8 mouse cellular contexts compared by ENCODE assay signal in the genomic region with DNA sequence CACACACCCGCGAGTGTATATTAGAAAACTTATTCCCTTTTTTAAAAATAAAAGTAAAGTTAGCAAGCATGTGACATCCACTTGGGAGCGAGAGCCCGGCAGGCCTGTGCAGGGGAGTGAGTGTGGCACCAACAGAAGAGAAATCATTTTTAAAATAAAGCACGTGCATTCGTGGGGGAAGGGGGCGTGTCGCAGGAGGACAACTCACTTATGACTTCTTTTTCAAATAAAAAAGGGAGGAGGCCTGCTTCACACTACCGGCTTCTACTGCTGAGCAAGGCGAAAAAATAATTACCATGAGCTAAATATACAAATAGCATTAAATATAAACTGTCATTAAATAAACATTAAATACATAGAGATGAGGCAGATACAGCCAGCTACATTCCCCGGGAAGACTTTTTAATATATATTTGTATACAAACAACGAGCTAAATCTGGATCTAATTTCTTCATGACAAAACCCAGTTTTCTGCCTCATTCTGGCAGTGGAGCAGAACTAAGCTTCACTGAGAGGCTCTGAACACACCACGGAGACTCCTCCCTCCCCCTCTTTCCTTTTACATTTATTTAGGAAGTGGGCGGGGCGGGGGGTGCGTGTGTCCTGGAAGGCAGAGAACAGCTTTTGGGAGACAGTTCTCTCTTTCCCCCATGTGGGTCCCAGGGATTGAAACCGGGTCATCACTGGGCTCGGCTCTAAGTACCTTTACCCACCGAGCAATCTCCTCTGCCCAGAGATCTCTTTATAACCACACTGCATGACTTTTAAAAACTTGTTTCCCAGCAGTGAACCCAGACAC. TPM values are rescaled to one million over a fixed set of nuclear protein-coding genes. Genes with fewer than 3 reads are reported as not detected.
A peak's percentile ranks its signal among the peaks of the same experiment; 100 is the strongest.
DNase-seq lines count a peak whose midpoint lies in the region; ATAC-seq and TF ChIP-seq lines count a peak whose summit lies in the region.

No protein-coding gene starts in this region.

- no peak overlapping the region for H3K9ac ChIP-seq in kidney, postnatal 0 days (ENCODE audit: low read depth, low read length)
- H3K9ac ChIP-seq in embryonic facial prominence, embryonic 15.5 days, result no peak overlapping the region
- H3K9ac ChIP-seq in intestine, postnatal 0 days (ENCODE audit: low read depth, low read length), result peak overlapping the region; percentile 31; the same call in 1 of the 2 replicates
- H3K9ac ChIP-seq in neural tube, embryonic 12.5 days, result 0 out of 2 replicates have a peak overlapping the region, but pooled peaks have one; percentile 26

- DNase-seq in kidney, postnatal 0 days (ENCODE audit: low spot score), result peak; percentile 81
- DNase-seq in kidney, adult 18-20 months, result no peak
- no peak for DNase-seq in urinary bladder, postnatal 36 days (ENCODE audit: low spot score in 2 of 2)
- no peak for DNase-seq in gastrocnemius, adult 18-20 months (ENCODE audit: low spot score)
- no peak for DNase-seq in left cerebral cortex, adult 9 months (ENCODE audit: low spot score in 2 of 2)

- no peaks in the 10 kb centered on the region for H3K27me3 ChIP-seq in kidney, postnatal 0 days (ENCODE audit: insufficient read depth, low read length)
- H3K27me3 ChIP-seq in embryonic facial prominence, embryonic 15.5 days, result no peaks in the 10 kb centered on the region
- no peaks in the 10 kb centered on the region for H3K27me3 ChIP-seq in intestine, postnatal 0 days (replicated peaks; ENCODE audit: control insufficient read depth, insufficient read depth, low read length)
- no peaks in the 10 kb centered on the region for H3K27me3 ChIP-seq in neural tube, embryonic 12.5 days (replicated peaks)

- peak overlapping the region; percentile 58 for H3K27ac ChIP-seq in kidney, postnatal 0 days
- H3K27ac ChIP-seq in embryonic facial prominence, embryonic 15.5 days (replicated peaks), result peak overlapping the region; percentile 90
- H3K27ac ChIP-seq in intestine, postnatal 0 days (ENCODE audit: low read depth, low read length), result no peak overlapping the region
- H3K27ac ChIP-seq in neural tube, embryonic 12.5 days, result no peak overlapping the region

- TF ChIP-seq CTCF in kidney, postnatal 0 days (IDR thresholded peaks at IDR 0.05; ENCODE audit: low read depth), result no peak
- TF ChIP-seq CTCF in intestine, postnatal 0 days (IDR thresholded peaks at IDR 0.05; ENCODE audit: low read depth), result no peak

- no peak overlapping the region for H3K4me3 ChIP-seq in kidney, postnatal 0 days (replicated peaks; ENCODE audit: low read depth, low read length)
- peak overlapping the region; percentile 58 for H3K4me3 ChIP-seq in embryonic facial prominence, embryonic 15.5 days (replicated peaks)
- H3K4me3 ChIP-seq in intestine, postnatal 0 days (ENCODE audit: low read depth, low read length), result peak overlapping the region; percentile 11; the same call in 1 of the 2 replicates
- 0 out of 2 replicates have a peak overlapping the region, but pooled peaks have one; percentile 2 for H3K4me3 ChIP-seq in neural tube, embryonic 12.5 days

- peak overlapping the region; percentile 78 for H3K4me2 ChIP-seq in kidney, postnatal 0 days (ENCODE audit: low read length)
- peak overlapping the region; percentile 60 for H3K4me2 ChIP-seq in embryonic facial prominence, embryonic 15.5 days (replicated peaks)
- peak overlapping the region; percentile 54 for H3K4me2 ChIP-seq in intestine, postnatal 0 days (replicated peaks; ENCODE audit: low read depth)
- H3K4me2 ChIP-seq in neural tube, embryonic 12.5 days (replicated peaks), result peak overlapping the region; percentile 66

- peaks cover 72% of the 10 kb centered on the region for H3K4me1 ChIP-seq in kidney, postnatal 0 days (replicated peaks; ENCODE audit: insufficient read depth, low read length)
- H3K4me1 ChIP-seq in embryonic facial prominence, embryonic 15.5 days, result peaks cover 84% of the 10 kb centered on the region
- H3K4me1 ChIP-seq in intestine, postnatal 0 days (replicated peaks; ENCODE audit: control insufficient read depth, insufficient read depth, low read length), result peaks cover 18% of the 10 kb centered on the region
- H3K4me1 ChIP-seq in neural tube, embryonic 12.5 days, result peaks cover 72% of the 10 kb centered on the region

- WGBS in kidney, postnatal 0 days, result 19% methylated on average over 19 of the region's 19 CpGs
- WGBS in embryonic facial prominence, embryonic 15.5 days, result 12% methylated on average over 19 of the region's 19 CpGs
- WGBS in intestine, postnatal 0 days, result 32% methylated on average over 19 of the region's 19 CpGs
- 44% methylated on average over 19 of the region's 19 CpGs for WGBS in neural tube, embryonic 12.5 days

- H3K36me3 ChIP-seq in kidney, postnatal 0 days (ENCODE audit: insufficient read depth, low read length), result no peaks in the 10 kb centered on the region
- no peaks in the 10 kb centered on the region for H3K36me3 ChIP-seq in embryonic facial prominence, embryonic 15.5 days
- H3K36me3 ChIP-seq in intestine, postnatal 0 days (ENCODE audit: control insufficient read depth, insufficient read depth), result no peaks in the 10 kb centered on the region
- H3K36me3 ChIP-seq in neural tube, embryonic 12.5 days, result no peaks in the 10 kb centered on the region

- no peaks in the 10 kb centered on the region for H3K9me3 ChIP-seq in kidney, postnatal 0 days (replicated peaks; ENCODE audit: low read length)
- H3K9me3 ChIP-seq in embryonic facial prominence, embryonic 15.5 days (replicated peaks), result no peaks in the 10 kb centered on the region
- no peaks in the 10 kb centered on the region for H3K9me3 ChIP-seq in intestine, postnatal 0 days (ENCODE audit: control insufficient read depth)
- no peaks in the 10 kb centered on the region for H3K9me3 ChIP-seq in neural tube, embryonic 12.5 days

- no peak for ATAC-seq in kidney, postnatal 0 days (replicated peaks; ENCODE audit: low FRiP score, low read depth)
- ATAC-seq in embryonic facial prominence, embryonic 15.5 days (ENCODE audit: insufficient number of reproducible peaks, low FRiP score, low TSS enrichment, low read depth), result peak; percentile 69
- ATAC-seq in intestine, postnatal 0 days, result no peak
- ATAC-seq in neural tube, embryonic 12.5 days (ENCODE audit: low FRiP score, low read depth), result no peak

RNA-seq across cellular contexts. Expression of a gene that starts 53.7 kb away (rescaled TPM):
- polyA plus RNA-seq in kidney, postnatal 0 days (2015; fragmentation: Nextera tagmentation; extraction: Ambion mirVana), result 97.2 and 99.7 TPM in 2 replicates
- polyA plus RNA-seq in embryonic facial prominence, embryonic 15.5 days (2015; fragmentation: Nextera tagmentation; extraction: Ambion mirVana), result 141 and 143 TPM in 2 replicates
- polyA plus RNA-seq in intestine, postnatal 0 days (2015; fragmentation: Nextera tagmentation; extraction: Ambion mirVana), result 31.1 and 33.0 TPM in 2 replicates
- polyA plus RNA-seq in neural tube, embryonic 12.5 days (2016; fragmentation: Nextera tagmentation; extraction: Ambion mirVana), result 81.7 and 85.3 TPM in 2 replicates
- 10 to 100 TPM; 11.7 to 19.0 TPM for total RNA-seq in gastrocnemius, adult 18-20 months (2021)

Comparison
In these comparisons a context has a peak if more than half of its experiments do, and no peak if none do; other contexts are left out.
1. H3K27ac ChIP-seq: peak in kidney, postnatal 0 days (single experiment) and embryonic facial prominence, embryonic 15.5 days (single experiment); none in intestine, postnatal 0 days (single experiment) and neural tube, embryonic 12.5 days (single experiment).
2. H3K9ac ChIP-seq: peak in intestine, postnatal 0 days (single experiment) and neural tube, embryonic 12.5 days (single experiment); none in kidney, postnatal 0 days (single experiment) and embryonic facial prominence, embryonic 15.5 days (single experiment).
3. Peak in every context shown above with its lines, with median percentiles within 50 percentile points of each other: H3K4me2 ChIP-seq.